Mouse (Mus musculus) neural tube, embryonic 13.5 days (tissue): ENCODE results near the gene Tmcc3. TPM values are rescaled to one million over a fixed set of nuclear protein-coding genes. Genes with fewer than 3 reads are reported as not detected.

Experiments used
- ATAC-seq: fragments of 200-750 bp; cut with Nextera tagmentation; 2 replicates; pipeline ENCODE4 v1.8.0; 2017; ENCODE audit warnings: low read depth, mild to moderate bottlenecking, moderate TSS enrichment, moderate library complexity
- H3K27ac ChIP-seq: fragments of 300-500 bp; sonication (generic); replicated peaks from 2 replicates; pipeline ENCODE4 v1.5.1; 2015; ENCODE audit warnings: moderate library complexity, mild to moderate bottlenecking, inconsistent platforms
- H3K27me3 ChIP-seq: fragments of 300-500 bp; sonication (generic); 2 replicates; pipeline ENCODE4 v1.6.1; 2015; ENCODE audit warnings: mild to moderate bottlenecking, inconsistent platforms
- H3K36me3 ChIP-seq: fragments of 300-500 bp; sonication (generic); 2 replicates; pipeline ENCODE4 v1.6.1; 2015; ENCODE audit warnings: mild to moderate bottlenecking, inconsistent platforms
- H3K4me1 ChIP-seq: fragments of 300-500 bp; sonication (generic); replicated peaks from 2 replicates; pipeline ENCODE4 v1.6.1; 2015; ENCODE audit warnings: inconsistent platforms
- H3K4me2 ChIP-seq: fragments of 300-500 bp; sonication (generic); 2 replicates; pipeline ENCODE4 v1.6.1; 2015; ENCODE audit warnings: inconsistent platforms, mild to moderate bottlenecking, moderate library complexity
- H3K4me3 ChIP-seq: fragments of 300-500 bp; sonication (generic); 2 replicates; pipeline ENCODE4 v1.5.1; 2015; ENCODE audit warnings: mild to moderate bottlenecking, inconsistent platforms
- H3K9ac ChIP-seq: fragments of 300-500 bp; sonication (generic); 2 replicates; pipeline ENCODE4 v1.6.1; 2015; ENCODE audit warnings: moderate library complexity, mild to moderate bottlenecking, inconsistent platforms
- H3K9me3 ChIP-seq: fragments of 300-500 bp; sonication (generic); 2 replicates; pipeline ENCODE4 v1.6.1; 2016; ENCODE audit warnings: inconsistent platforms
- WGBS: fragments of 180-500 bp; shearing (Covaris S2); methylation state at CpG from one replicate; pipeline ENCODE4 v1.1.7; 2015; 5-methylcytosine and 5-hydroxymethylcytosine counted together
- polyA plus RNA-seq: library from polyadenylated mRNA; unstranded; fragments of >200 nt; fragmentation: Nextera tagmentation; extraction: Ambion mirVana; gene quantifications from 2 replicates; pipeline ENCODE4 v1.2.1, GENCODE M21; 2015

Gene Tmcc3
- polyA plus RNA-seq, 1 experiment from 2014 or later = 12.0 TPM

- Histone ChIP-seq H3K9ac (no peak overlapping the region), H3K4me2 (no peak overlapping the region), H3K36me3 (no peaks in the 10 kb centered on the region), H3K4me1 (peaks cover 7% of the 10 kb centered on the region; the same call in 1 of the 2 replicates), H3K9me3 (no peaks in the 10 kb centered on the region), H3K4me3 (no peak overlapping the region), H3K27ac (no peak overlapping the region), H3K27me3 (no peaks in the 10 kb centered on the region)
- 86% methylated on average over 2 of the region's 2 CpGs for WGBS
- ATAC-seq = no peak
Measured at GRCm38 (mm10) chr10:94463410-94463809, 151.7 kb downstream of the Tmcc3 start.

GRCm38 (mm10) chr10:94465646-94466045 is 153.9 kb downstream of the Tmcc3 start:
- Histone ChIP-seq H3K9ac (no peak overlapping the region), H3K36me3 (no peaks in the 10 kb centered on the region), H3K4me2 (no peak overlapping the region), H3K4me3 (no peak overlapping the region), H3K27ac (no peak overlapping the region), H3K27me3 (no peaks in the 10 kb centered on the region), H3K4me1 (no peaks in the 10 kb centered on the region), H3K9me3 (no peaks in the 10 kb centered on the region)
- 76% methylated on average over 6 of the region's 6 CpGs for WGBS
- ATAC-seq = no peak

- no peak overlapping the region for H3K4me3 ChIP-seq
- no peak overlapping the region for H3K27ac ChIP-seq
- no peak overlapping the region for H3K4me2 ChIP-seq
- no peaks in the 10 kb centered on the region for H3K4me1 ChIP-seq
- no peak overlapping the region for H3K9ac ChIP-seq
- H3K27me3 ChIP-seq = no peaks in the 10 kb centered on the region
- no peaks in the 10 kb centered on the region for H3K36me3 ChIP-seq
- ATAC-seq = no peak
- 71% methylated on average over 7 of the region's 7 CpGs for WGBS
- no peaks in the 10 kb centered on the region for H3K9me3 ChIP-seq
Measured at GRCm38 (mm10) chr10:94466313-94466712, 154.6 kb downstream of the Tmcc3 start.

GRCm38 (mm10) chr10:94471487-94471886 is 159.7 kb downstream of the Tmcc3 start:
- H3K4me3 ChIP-seq = no peak overlapping the region
- H3K36me3 ChIP-seq = no peaks in the 10 kb centered on the region
- H3K4me2 ChIP-seq = no peak overlapping the region
- no peak for ATAC-seq
- 71% methylated on average over 8 of the region's 8 CpGs for WGBS
- no peaks in the 10 kb centered on the region for H3K9me3 ChIP-seq
- no peak overlapping the region for H3K27ac ChIP-seq
- peaks cover 17% of the 10 kb centered on the region; the same call in 1 of the 2 replicates for H3K4me1 ChIP-seq
- peaks cover 4% of the 10 kb centered on the region; the same call in 1 of the 2 replicates for H3K27me3 ChIP-seq
- no peak overlapping the region for H3K9ac ChIP-seq

- peaks cover 4% of the 10 kb centered on the region; the same call in 1 of the 2 replicates for H3K27me3 ChIP-seq
- H3K9me3 ChIP-seq = no peaks in the 10 kb centered on the region
- ATAC-seq = no peak
- H3K4me1 ChIP-seq = peaks cover 17% of the 10 kb centered on the region; the same call in 1 of the 2 replicates
- H3K9ac ChIP-seq = no peak overlapping the region
- H3K36me3 ChIP-seq = no peaks in the 10 kb centered on the region
- H3K4me3 ChIP-seq = no peak overlapping the region
- WGBS = 40% methylated on average over 5 of the region's 5 CpGs
- H3K27ac ChIP-seq = no peak overlapping the region
- no peak overlapping the region for H3K4me2 ChIP-seq
Measured at GRCm38 (mm10) chr10:94473501-94473900, 161.8 kb downstream of the Tmcc3 start.

GRCm38 (mm10) chr10:94474185-94474584 is 162.4 kb downstream of the Tmcc3 start:
- 90% methylated on average over 5 of the region's 5 CpGs for WGBS
- H3K27me3 ChIP-seq = peaks cover 4% of the 10 kb centered on the region; the same call in 1 of the 2 replicates
- H3K4me3 ChIP-seq = no peak overlapping the region
- no peak overlapping the region for H3K4me2 ChIP-seq
- peaks cover 17% of the 10 kb centered on the region; the same call in 1 of the 2 replicates for H3K4me1 ChIP-seq
- ATAC-seq = no peak
- H3K9me3 ChIP-seq = no peaks in the 10 kb centered on the region
- H3K36me3 ChIP-seq = no peaks in the 10 kb centered on the region
- H3K27ac ChIP-seq = no peak overlapping the region
- no peak overlapping the region for H3K9ac ChIP-seq

GRCm38 (mm10) chr10:94477366-94478225 is 165.8 kb downstream of the Tmcc3 start:
- no peaks in the 10 kb centered on the region for H3K36me3 ChIP-seq
- peaks cover 13% of the 10 kb centered on the region for H3K4me1 ChIP-seq
- no peak overlapping the region for H3K4me2 ChIP-seq
- 91% methylated on average over 13 of the region's 13 CpGs for WGBS
- ATAC-seq = no peak
- H3K4me3 ChIP-seq = no peak overlapping the region
- H3K9ac ChIP-seq = no peak overlapping the region
- no peaks in the 10 kb centered on the region for H3K27me3 ChIP-seq
- no peaks in the 10 kb centered on the region for H3K9me3 ChIP-seq
- no peak overlapping the region for H3K27ac ChIP-seq

- ATAC-seq = no peak
- no peak overlapping the region for H3K9ac ChIP-seq
- H3K27ac ChIP-seq = no peak overlapping the region
- H3K4me3 ChIP-seq = no peak overlapping the region
- no peaks in the 10 kb centered on the region for H3K9me3 ChIP-seq
- H3K36me3 ChIP-seq = no peaks in the 10 kb centered on the region
- no peaks in the 10 kb centered on the region for H3K27me3 ChIP-seq
- no peak overlapping the region for H3K4me2 ChIP-seq
- H3K4me1 ChIP-seq = no peaks in the 10 kb centered on the region; the same call in 1 of the 2 replicates
- 89% methylated on average over 13 of the region's 13 CpGs for WGBS
Measured at GRCm38 (mm10) chr10:94479646-94480045, 167.9 kb downstream of the Tmcc3 start.

- Histone ChIP-seq H3K27me3 (no peaks in the 10 kb centered on the region), H3K4me1 (no peaks in the 10 kb centered on the region; the same call in 1 of the 2 replicates), H3K9me3 (no peaks in the 10 kb centered on the region), H3K9ac (no peak overlapping the region), H3K36me3 (no peaks in the 10 kb centered on the region), H3K4me2 (no peak overlapping the region), H3K4me3 (no peak overlapping the region), H3K27ac (no peak overlapping the region)
- no peak for ATAC-seq
- 86% methylated on average over 13 of the region's 13 CpGs for WGBS
Measured at GRCm38 (mm10) chr10:94480380-94481101, 168.8 kb downstream of the Tmcc3 start.

- Histone ChIP-seq H3K9ac (no peak overlapping the region), H3K27ac (no peak overlapping the region), H3K9me3 (no peaks in the 10 kb centered on the region), H3K4me2 (no peak overlapping the region), H3K4me3 (no peak overlapping the region), H3K36me3 (no peaks in the 10 kb centered on the region), H3K4me1 (no peaks in the 10 kb centered on the region; the same call in 1 of the 2 replicates), H3K27me3 (no peaks in the 10 kb centered on the region)
- ATAC-seq = no peak
Measured at GRCm38 (mm10) chr10:94481613-94482012, 169.9 kb downstream of the Tmcc3 start.

- no peaks in the 10 kb centered on the region for H3K9me3 ChIP-seq
- no peak for ATAC-seq
- no peaks in the 10 kb centered on the region for H3K36me3 ChIP-seq
- WGBS = 73% methylated on average over 2 of the region's 2 CpGs
- no peak overlapping the region for H3K9ac ChIP-seq
- H3K27me3 ChIP-seq = no peaks in the 10 kb centered on the region
- no peaks in the 10 kb centered on the region for H3K4me1 ChIP-seq
- H3K4me2 ChIP-seq = no peak overlapping the region
- H3K4me3 ChIP-seq = no peak overlapping the region
- no peak overlapping the region for H3K27ac ChIP-seq
Measured at GRCm38 (mm10) chr10:94486179-94486578, 174.4 kb downstream of the Tmcc3 start.

- H3K9ac ChIP-seq = no peak overlapping the region
- H3K36me3 ChIP-seq = no peaks in the 10 kb centered on the region
- H3K9me3 ChIP-seq = no peaks in the 10 kb centered on the region
- 84% methylated on average over 4 of the region's 4 CpGs for WGBS
- no peak overlapping the region for H3K4me3 ChIP-seq
- no peak overlapping the region for H3K27ac ChIP-seq
- no peak overlapping the region for H3K4me2 ChIP-seq
- ATAC-seq = no peak
- peaks cover 8% of the 10 kb centered on the region for H3K4me1 ChIP-seq
- no peaks in the 10 kb centered on the region for H3K27me3 ChIP-seq
Measured at GRCm38 (mm10) chr10:94489509-94489908, 177.8 kb downstream of the Tmcc3 start.
